Mouse (Mus musculus): ENCODE measurements around the gene Naaladl1. TPM values are rescaled to one million over a fixed set of nuclear protein-coding genes. Genes with fewer than 3 reads are reported as not detected.

Naaladl1 gene
- total and polyA plus RNA-seq, 3 experiments: not detected

DNA sequence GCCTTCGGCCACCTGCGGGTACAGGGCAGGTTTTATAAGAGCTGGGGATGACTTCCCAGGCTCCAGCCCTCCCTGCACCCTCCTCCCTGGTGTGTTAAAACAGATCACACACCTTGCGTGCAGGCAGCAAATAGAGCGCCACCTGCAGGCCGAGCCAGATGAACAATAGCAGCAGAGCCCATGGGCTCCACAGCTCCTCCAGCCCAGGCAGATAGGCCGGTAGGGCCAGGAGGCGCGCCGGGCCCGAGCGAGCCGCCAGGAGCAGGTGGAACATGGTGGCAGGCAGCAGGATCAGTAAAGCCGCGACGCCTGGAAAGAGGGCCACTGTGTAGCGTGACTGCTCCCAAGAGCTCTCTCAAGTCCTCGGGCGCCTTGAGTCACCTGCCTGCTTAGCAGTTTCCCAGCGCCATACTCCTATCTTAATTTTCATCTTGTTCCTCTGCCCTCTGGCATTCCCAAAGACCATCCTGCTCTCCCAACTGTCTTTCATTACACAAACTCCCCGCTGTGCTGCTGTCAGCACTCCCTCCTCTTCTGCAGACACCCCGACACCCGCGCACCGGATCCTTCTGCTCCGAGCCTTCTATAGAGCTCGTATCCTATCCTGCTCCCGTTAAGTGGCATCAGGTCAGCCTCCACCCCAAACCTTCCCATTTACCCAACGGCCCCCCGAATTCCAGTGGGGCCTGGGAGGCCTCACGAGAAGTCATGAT is 38.4 kb upstream of the Naaladl1 start:
- DNase-seq: peak; percentile 77 to 78
- WGBS: 2% methylated on average over 30 of the region's 30 CpGs
- Histone ChIP-seq H3K36me3 (ENCODE audit: control insufficient read depth, insufficient read depth, low read length) (no peaks in the 10 kb centered on the region), H3K4me1 (ENCODE audit: control insufficient read depth, insufficient read depth, low read length) (peaks cover 3% of the 10 kb centered on the region; the same call in 1 of the 2 replicates), H3K27ac (no peak overlapping the region; the same call in 1 of the 2 replicates), H3K79me2 (replicated peaks; ENCODE audit: control insufficient read depth, insufficient read depth, low read length) (no peaks in the 10 kb centered on the region), H3K9ac (ENCODE audit: low read depth, low read length) (peak overlapping the region; percentile 67), H3K27me3 (ENCODE audit: control insufficient read depth, insufficient read depth, low read length) (no peaks in the 10 kb centered on the region), H3K4me3 (peak overlapping the region; percentile 49)
- intact Hi-C loops (cut with DNase I): no loop called here
- TF ChIP-seq POLR2A (IDR thresholded peaks at IDR 0.05; ENCODE audit: insufficient read depth, low read depth, low read length) (no peak; the same call in 1 of the 2 replicates), CTCF (IDR thresholded peaks at IDR 0.05) (peak; percentile 91)

DNA sequence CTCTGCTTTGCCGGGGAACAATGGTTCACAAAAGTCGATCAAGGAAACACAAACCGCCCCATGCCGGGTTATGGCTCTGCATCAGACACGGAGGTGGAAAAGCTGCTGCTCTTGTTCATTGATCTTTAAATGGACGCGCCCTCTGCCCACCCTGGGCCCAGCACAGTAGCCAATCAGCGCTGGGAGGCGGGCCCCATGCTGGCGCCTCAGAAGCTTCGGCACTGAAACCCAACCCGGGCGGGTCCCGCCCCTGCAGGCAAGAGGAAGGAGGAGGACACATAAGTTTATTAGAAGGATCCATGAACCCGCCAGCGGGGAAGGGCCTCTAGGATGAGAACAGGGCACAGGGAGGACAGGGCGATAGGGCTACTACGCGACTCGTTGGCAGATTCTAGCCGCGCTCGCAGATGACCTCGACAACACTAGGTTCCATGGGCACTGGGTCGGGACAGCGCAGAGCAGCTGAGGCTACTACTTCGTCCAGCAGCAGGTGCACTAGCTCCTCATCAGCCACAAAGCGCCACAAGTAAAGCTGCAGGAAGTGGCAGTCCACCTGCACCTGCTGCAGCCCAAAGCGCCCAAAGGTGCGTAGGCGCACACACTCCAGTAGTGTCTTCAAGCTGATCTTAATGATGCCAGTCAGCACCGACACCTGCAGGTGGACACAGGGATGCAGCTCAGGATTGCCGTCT is 37.7 kb upstream of the Naaladl1 start, which contains the start of gene Tm7sf2:
TSS of gene Tm7sf2 (minus strand) at position 650 of the 692 bp plus-strand sequence.
- H3K4me1 ChIP-seq (ENCODE audit: control insufficient read depth, insufficient read depth, low read length): no peaks in the 10 kb centered on the region
- peak; percentile 90 to 93 for DNase-seq
- H3K27me3 ChIP-seq (ENCODE audit: control insufficient read depth, insufficient read depth, low read length): no peaks in the 10 kb centered on the region
- TF ChIP-seq EP300 (IDR thresholded peaks at IDR 0.05; ENCODE audit: insufficient read depth, low read depth, low read length): no peak
- 0 out of 2 replicates have a peak, but pooled peaks have one; percentile 0 for TF ChIP-seq POLR2A (IDR thresholded peaks at IDR 0.05; ENCODE audit: insufficient read depth, low read depth, low read length)
- peak; percentile 22; the same call in 1 of the 2 replicates for TF ChIP-seq CTCF (IDR thresholded peaks at IDR 0.05)
- peak within 1 kb of the TSS; percentile 49 for H3K4me3 ChIP-seq
- peak within 1 kb of the TSS; percentile 67 for H3K9ac ChIP-seq (ENCODE audit: low read depth, low read length)
- no peak within 1 kb of the TSS; the same call in 1 of the 2 replicates for H3K27ac ChIP-seq
- intact Hi-C loops (cut with DNase I): no loop called here
- H3K36me3 ChIP-seq (ENCODE audit: control insufficient read depth, insufficient read depth, low read length): no peaks in the 10 kb centered on the region
- 14% methylated on average over 33 of the region's 33 CpGs for WGBS
- H3K79me2 ChIP-seq (replicated peaks; ENCODE audit: control insufficient read depth, insufficient read depth, low read length): no peaks in the 10 kb centered on the region

DNA sequence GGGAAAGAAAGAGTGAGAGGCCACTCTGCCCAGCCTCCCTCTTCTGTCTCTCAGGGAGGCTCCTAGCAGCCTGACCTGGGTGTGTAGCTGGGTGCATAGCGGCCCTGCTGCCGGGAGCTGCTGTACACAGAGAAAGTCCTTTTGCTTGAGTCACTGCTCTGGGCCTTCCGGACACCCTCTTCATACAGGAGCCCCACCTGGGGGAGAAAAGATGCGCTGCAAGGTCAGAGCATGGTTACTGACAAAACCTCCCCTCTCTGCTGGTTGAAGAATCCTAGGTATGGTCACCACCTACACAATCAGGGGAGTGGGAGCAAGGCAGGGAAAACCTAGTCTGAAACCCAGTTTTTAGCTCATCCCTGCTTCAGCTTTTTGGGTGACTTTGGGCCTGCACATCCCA is 36.6 kb upstream of the Naaladl1 start:
- 81% methylated on average over 4 of the region's 4 CpGs for WGBS
- H3K27me3 ChIP-seq (ENCODE audit: control insufficient read depth, insufficient read depth, low read length): no peaks in the 10 kb centered on the region
- no peak for DNase-seq
- H3K9ac ChIP-seq (ENCODE audit: low read depth, low read length): no peak overlapping the region
- no peak overlapping the region for H3K4me3 ChIP-seq
- TF ChIP-seq POLR2A (IDR thresholded peaks at IDR 0.05; ENCODE audit: insufficient read depth, low read depth, low read length) (no peak), EP300 (IDR thresholded peaks at IDR 0.05; ENCODE audit: insufficient read depth, low read depth, low read length) (no peak), CTCF (IDR thresholded peaks at IDR 0.05) (no peak)
- intact Hi-C loops (cut with DNase I): no loop called here
- H3K4me1 ChIP-seq (ENCODE audit: control insufficient read depth, insufficient read depth, low read length): no peaks in the 10 kb centered on the region
- H3K36me3 ChIP-seq (ENCODE audit: control insufficient read depth, insufficient read depth, low read length): no peaks in the 10 kb centered on the region
- no peak overlapping the region for H3K27ac ChIP-seq
- no peaks in the 10 kb centered on the region for H3K79me2 ChIP-seq (replicated peaks; ENCODE audit: control insufficient read depth, insufficient read depth, low read length)

DNA sequence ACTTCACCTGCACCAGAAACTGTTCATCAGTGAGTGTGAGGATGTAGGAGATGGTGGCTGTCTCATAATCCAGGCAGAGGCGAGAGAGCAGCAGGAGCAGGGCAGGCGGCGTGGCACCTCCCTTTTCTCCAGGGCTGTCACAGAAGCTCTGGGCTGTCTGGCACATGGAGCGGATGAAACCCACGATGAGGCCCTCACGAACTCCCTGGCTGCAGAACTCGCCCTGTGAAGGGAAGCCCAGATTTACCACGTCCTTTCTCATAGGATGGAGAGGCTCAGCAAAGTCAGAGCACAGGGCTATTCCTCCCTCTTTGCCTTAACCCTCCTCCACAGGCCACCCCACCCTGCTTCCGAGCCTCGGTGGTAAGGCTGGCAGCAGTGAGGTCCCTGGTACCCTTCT is 35.7 kb upstream of the Naaladl1 start:
- Histone ChIP-seq H3K27me3 (ENCODE audit: control insufficient read depth, insufficient read depth, low read length) (no peaks in the 10 kb centered on the region), H3K4me3 (no peak overlapping the region), H3K36me3 (ENCODE audit: control insufficient read depth, insufficient read depth, low read length) (no peaks in the 10 kb centered on the region), H3K27ac (no peak overlapping the region), H3K4me1 (ENCODE audit: control insufficient read depth, insufficient read depth, low read length) (no peaks in the 10 kb centered on the region), H3K9ac (ENCODE audit: low read depth, low read length) (no peak overlapping the region), H3K79me2 (replicated peaks; ENCODE audit: control insufficient read depth, insufficient read depth, low read length) (0 out of 2 replicates have a peak, but pooled peaks cover 1% of the 10 kb centered on the region)
- intact Hi-C loops (cut with DNase I): no loop called here
- TF ChIP-seq POLR2A (IDR thresholded peaks at IDR 0.05; ENCODE audit: insufficient read depth, low read depth, low read length): no peak
- TF ChIP-seq CTCF (IDR thresholded peaks at IDR 0.05): no peak
- no peak for TF ChIP-seq EP300 (IDR thresholded peaks at IDR 0.05; ENCODE audit: insufficient read depth, low read depth, low read length)
- no peak for DNase-seq
- 86% methylated on average over 10 of the region's 10 CpGs for WGBS

DNA sequence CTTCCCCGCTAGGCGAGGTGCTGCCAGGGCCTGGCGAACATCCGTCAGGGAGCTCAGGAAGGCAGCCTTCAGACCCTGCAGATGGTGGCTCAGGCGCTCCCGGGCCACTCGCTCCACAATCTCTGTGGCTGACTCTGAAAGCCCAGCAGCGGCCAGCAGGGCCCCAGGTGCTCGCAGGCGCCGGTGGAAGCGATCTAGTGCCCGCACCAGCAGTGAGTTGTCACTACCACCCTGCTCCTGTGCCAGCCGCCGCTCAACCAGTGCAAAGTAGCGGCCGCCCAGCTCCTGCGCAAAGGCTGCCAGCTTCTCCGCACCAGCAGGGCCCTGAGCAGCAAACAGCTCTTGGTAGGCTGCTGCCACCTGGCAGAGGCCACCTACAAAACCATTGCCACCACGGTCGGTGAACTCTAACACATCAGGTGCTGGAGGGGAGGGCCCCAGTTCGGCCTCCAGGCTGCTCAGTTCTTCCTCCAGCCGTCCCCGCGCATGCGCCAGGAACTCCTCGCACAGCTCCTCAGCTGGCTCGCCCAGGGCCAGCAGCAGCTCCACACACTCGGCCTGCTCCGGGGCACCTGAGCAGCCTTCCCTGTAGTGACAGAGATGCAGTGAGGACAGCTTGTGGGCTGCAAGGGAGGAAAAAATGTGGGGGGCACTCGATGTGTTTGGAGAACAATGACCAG is 34.9 kb upstream of the Naaladl1 start:
- Histone ChIP-seq H3K79me2 (replicated peaks; ENCODE audit: control insufficient read depth, insufficient read depth, low read length) (0 out of 2 replicates have a peak, but pooled peaks cover 1% of the 10 kb centered on the region), H3K27ac (no peak overlapping the region), H3K4me3 (no peak overlapping the region), H3K36me3 (ENCODE audit: control insufficient read depth, insufficient read depth, low read length) (no peaks in the 10 kb centered on the region), H3K9ac (ENCODE audit: low read depth, low read length) (no peak overlapping the region), H3K4me1 (ENCODE audit: control insufficient read depth, insufficient read depth, low read length) (no peaks in the 10 kb centered on the region), H3K27me3 (ENCODE audit: control insufficient read depth, insufficient read depth, low read length) (no peaks in the 10 kb centered on the region)
- 91% methylated on average over 31 of the region's 31 CpGs for WGBS
- TF ChIP-seq EP300 (IDR thresholded peaks at IDR 0.05; ENCODE audit: insufficient read depth, low read depth, low read length): no peak
- TF ChIP-seq CTCF (IDR thresholded peaks at IDR 0.05): no peak
- TF ChIP-seq POLR2A (IDR thresholded peaks at IDR 0.05; ENCODE audit: insufficient read depth, low read depth, low read length): no peak
- intact Hi-C loops (cut with DNase I): no loop called here
- DNase-seq: no peak

Data from heart, adult 2 months (tissue).